Mouse (Mus musculus) kidney, embryonic 14.5 days (tissue): Measurements from ENCODE around the gene Gm45713. TPM values are rescaled to one million over a fixed set of nuclear protein-coding genes. Genes with fewer than 3 reads are reported as not detected.
A peak's percentile ranks its signal among the peaks of the same experiment; 100 is the strongest.

Source experiments
- ATAC-seq: fragments of 200-750 bp; cut with Nextera tagmentation; 2 replicates; pipeline ENCODE4 v1.8.0; 2017; ENCODE audit warnings: moderate number of reproducible peaks, mild to moderate bottlenecking, moderate TSS enrichment, moderate library complexity; ENCODE audit not compliant: low FRiP score, low TSS enrichment
- H3K27ac ChIP-seq: fragments of 300-500 bp; sonication (generic); 2 replicates; pipeline ENCODE4 v1.5.1; 2014; ENCODE audit warnings: low read depth, mild to moderate bottlenecking, low read length, moderate library complexity, mixed read lengths
- H3K27me3 ChIP-seq: fragments of 300-500 bp; sonication (generic); 2 replicates; pipeline ENCODE4 v1.6.1; 2014; ENCODE audit warnings: mild to moderate bottlenecking, low read length; ENCODE audit not compliant: control insufficient read depth, insufficient read depth
- H3K36me3 ChIP-seq: fragments of 300-500 bp; sonication (generic); 2 replicates; pipeline ENCODE4 v1.6.1; 2014; ENCODE audit warnings: low read length, mixed read lengths; ENCODE audit not compliant: control insufficient read depth, insufficient read depth
- H3K4me1 ChIP-seq: fragments of 300-500 bp; sonication (generic); 2 replicates; pipeline ENCODE4 v1.6.1; 2014; ENCODE audit warnings: low read length, mixed read lengths; ENCODE audit not compliant: control insufficient read depth, insufficient read depth
- H3K4me2 ChIP-seq: fragments of 300-500 bp; sonication (generic); replicated peaks from 2 replicates; pipeline ENCODE4 v1.6.1; 2014; ENCODE audit warnings: low read depth, mild to moderate bottlenecking, low read length
- H3K4me3 ChIP-seq: fragments of 300-500 bp; sonication (generic); 2 replicates; pipeline ENCODE4 v1.5.1; 2014; ENCODE audit warnings: mild to moderate bottlenecking, low read length
- H3K9ac ChIP-seq: fragments of 300-500 bp; sonication (generic); 2 replicates; pipeline ENCODE4 v1.6.1; 2014; ENCODE audit warnings: low read depth, mild to moderate bottlenecking, low read length, moderate library complexity
- H3K9me3 ChIP-seq: fragments of 300-500 bp; sonication (generic); 2 replicates; pipeline ENCODE4 v1.6.1; 2016; ENCODE audit warnings: low read length; ENCODE audit not compliant: control insufficient read depth
- WGBS: fragments of 180-500 bp; shearing (Covaris S2); extraction: QIAGEN DNeasy Blood & Tissue Kit; methylation state at CpG from one replicate; pipeline ENCODE4 v1.1.7; 2014; 5-methylcytosine and 5-hydroxymethylcytosine counted together
- polyA plus RNA-seq: library from polyadenylated mRNA; unstranded; fragments of >200 nt; fragmentation: Nextera tagmentation; extraction: Ambion mirVana; gene quantifications from 2 replicates; pipeline ENCODE4 v1.2.1, GENCODE M21; 2014

The Gm45713 gene
- polyA plus RNA-seq, 1 experiment from 2014 or later: 0.19 TPM

DNA sequence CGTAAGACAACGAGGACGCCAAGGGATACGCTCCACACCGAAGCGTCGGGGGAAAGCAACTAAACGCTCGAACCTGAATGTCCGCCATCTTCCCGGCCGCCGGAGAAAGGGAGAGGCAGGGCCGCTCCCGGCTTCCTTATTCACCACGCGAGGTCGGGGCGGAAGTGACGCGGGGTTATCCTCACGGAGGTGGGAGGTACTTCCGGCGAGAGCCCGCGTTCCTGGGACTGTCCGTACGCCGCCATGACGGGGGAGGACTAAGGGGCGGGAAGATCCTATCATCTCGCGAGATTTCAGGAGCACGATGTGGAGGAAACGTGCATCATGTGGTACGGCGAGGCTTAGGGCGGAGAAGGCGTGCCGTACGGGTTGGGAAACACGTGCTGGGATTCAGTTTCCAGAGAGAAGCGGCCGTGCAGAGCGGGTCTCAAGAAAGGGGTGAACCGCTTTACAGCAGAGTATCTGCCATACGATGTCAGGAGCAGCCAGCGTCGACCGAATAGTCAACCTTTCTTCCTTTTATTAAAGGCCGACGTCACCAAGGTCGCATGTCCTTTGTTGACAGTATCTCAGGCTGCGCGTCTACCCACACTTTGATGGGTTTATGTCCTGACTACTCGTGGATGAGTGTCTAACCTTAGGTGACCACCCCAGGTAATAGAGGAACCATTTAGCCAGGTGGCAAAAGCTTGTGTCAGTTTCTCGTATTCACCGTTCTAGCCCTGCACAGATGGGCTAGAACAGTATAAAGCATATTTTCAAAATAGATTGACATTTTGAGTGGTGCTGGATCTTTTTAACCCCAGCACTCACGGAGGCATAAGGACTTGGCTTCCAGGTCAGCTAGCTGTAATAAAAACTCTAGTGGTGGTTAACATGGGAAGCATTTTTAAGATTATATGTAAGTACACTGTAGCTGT, 11.5 kb downstream of the Gm45713 start, which contains the start of gene Rps11:
Gene Rps11, minus strand, starts transcription at position 216 of the 920 bp plus-strand sequence.
- no peaks in the 10 kb centered on the region for H3K9me3 ChIP-seq
- ATAC-seq: peak; percentile 81
- H3K4me3 ChIP-seq: peak within 1 kb of the TSS; percentile 99
- H3K27ac ChIP-seq: peak within 1 kb of the TSS; percentile 90
- H3K4me2 ChIP-seq: peak within 1 kb of the TSS; percentile 65
- H3K36me3 ChIP-seq: peaks cover 65% of the 10 kb centered on the region
- H3K4me1 ChIP-seq: peaks cover 32% of the 10 kb centered on the region
- under 1% methylated on average over 59 of the region's 59 CpGs for WGBS
- no peaks in the 10 kb centered on the region for H3K27me3 ChIP-seq
- peak within 1 kb of the TSS; percentile 99 for H3K9ac ChIP-seq

DNA sequence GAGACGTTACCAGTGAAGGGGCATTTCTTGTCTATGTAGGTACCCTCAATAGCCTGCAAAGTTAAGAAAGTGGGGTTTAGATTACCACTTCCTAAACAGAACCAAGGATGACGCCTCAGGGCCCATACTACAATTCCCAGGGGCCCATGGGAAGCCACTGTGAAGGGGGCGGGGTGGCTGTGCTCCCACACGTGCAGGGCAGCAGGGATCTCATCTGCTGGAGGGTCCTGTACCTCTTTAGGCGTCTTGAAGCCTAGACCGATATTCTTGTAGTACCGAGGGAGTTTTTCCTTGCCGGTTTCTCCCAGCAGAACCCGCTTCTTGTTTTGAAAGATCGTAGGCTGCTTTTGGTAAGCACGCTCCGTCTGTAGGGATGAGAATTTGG, 12.9 kb downstream of the Gm45713 start:
- peak overlapping the region; percentile 90 for H3K27ac ChIP-seq
- peak overlapping the region; percentile 99 for H3K9ac ChIP-seq
- H3K4me2 ChIP-seq: peak overlapping the region; percentile 65
- no peaks in the 10 kb centered on the region for H3K27me3 ChIP-seq
- no peak for ATAC-seq
- 21% methylated on average over 12 of the region's 12 CpGs for WGBS
- H3K9me3 ChIP-seq: no peaks in the 10 kb centered on the region
- peaks cover 67% of the 10 kb centered on the region for H3K36me3 ChIP-seq
- peak overlapping the region; percentile 99 for H3K4me3 ChIP-seq
- H3K4me1 ChIP-seq: peaks cover 30% of the 10 kb centered on the region

DNA sequence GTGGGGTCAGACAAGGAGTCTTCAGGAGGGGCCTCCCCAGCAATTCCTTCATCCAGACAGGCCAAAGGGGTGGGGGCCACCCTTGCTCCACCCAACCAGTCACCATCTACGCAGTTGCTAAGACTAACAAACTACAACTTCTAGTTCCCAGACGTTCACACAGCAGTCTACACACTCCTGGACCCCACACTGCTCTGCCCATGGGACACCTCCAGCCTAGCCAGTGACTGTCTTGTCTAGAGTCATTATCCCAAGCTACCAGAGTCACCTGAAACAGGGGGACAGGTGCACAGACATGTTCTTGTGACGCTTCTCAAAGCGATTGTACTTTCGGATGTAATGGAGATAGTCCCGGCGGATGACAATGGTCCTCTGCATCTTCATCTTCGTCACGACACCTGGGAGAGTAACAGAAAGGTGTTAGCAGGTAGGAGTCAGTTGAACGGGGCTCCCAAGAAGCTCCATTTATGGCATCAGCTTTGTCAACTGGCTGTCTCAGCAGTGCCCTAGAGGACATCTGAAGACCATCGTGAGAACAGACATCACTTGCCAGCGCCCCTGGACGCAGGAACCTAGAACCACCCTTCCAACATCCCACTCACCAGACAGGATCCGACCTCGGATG, 13.4 kb downstream of the Gm45713 start:
- H3K27ac ChIP-seq: no peak overlapping the region
- no peak for ATAC-seq
- H3K9ac ChIP-seq: peak overlapping the region; percentile 99
- peaks cover 69% of the 10 kb centered on the region for H3K36me3 ChIP-seq
- H3K27me3 ChIP-seq: no peaks in the 10 kb centered on the region
- peak overlapping the region; percentile 99 for H3K4me3 ChIP-seq
- no peaks in the 10 kb centered on the region for H3K9me3 ChIP-seq
- H3K4me2 ChIP-seq: peak overlapping the region; percentile 65
- peaks cover 30% of the 10 kb centered on the region for H3K4me1 ChIP-seq
- WGBS: 83% methylated on average over 15 of the region's 15 CpGs

DNA sequence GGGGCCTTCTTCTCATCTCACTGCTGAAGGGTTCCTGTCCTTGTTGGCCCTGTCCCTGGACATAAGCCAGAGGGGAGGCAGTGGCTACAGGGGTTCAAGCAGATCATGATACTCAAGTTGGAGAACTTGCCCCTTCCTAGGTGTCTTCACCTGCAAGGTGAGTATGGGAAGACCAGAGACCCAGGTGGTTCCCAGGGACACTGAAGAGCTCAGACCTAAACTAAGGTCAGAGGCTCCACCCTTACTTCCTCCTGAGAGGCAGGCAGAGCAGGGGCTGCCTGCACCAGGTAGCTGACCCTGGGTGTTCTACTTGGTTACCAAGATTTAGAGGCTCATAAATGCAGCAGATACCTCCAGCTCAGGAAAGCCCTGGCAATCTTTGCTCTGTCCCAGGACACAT, 14.1 kb downstream of the Gm45713 start:
- H3K9me3 ChIP-seq: no peaks in the 10 kb centered on the region
- no peaks in the 10 kb centered on the region for H3K27me3 ChIP-seq
- no peak for ATAC-seq
- no peak overlapping the region for H3K4me2 ChIP-seq
- H3K27ac ChIP-seq: no peak overlapping the region; the same call in 1 of the 2 replicates
- H3K4me3 ChIP-seq: no peak overlapping the region
- H3K4me1 ChIP-seq: peaks cover 27% of the 10 kb centered on the region
- peak overlapping the region; percentile 99; the same call in 1 of the 2 replicates for H3K9ac ChIP-seq
- H3K36me3 ChIP-seq: peaks cover 62% of the 10 kb centered on the region

DNA sequence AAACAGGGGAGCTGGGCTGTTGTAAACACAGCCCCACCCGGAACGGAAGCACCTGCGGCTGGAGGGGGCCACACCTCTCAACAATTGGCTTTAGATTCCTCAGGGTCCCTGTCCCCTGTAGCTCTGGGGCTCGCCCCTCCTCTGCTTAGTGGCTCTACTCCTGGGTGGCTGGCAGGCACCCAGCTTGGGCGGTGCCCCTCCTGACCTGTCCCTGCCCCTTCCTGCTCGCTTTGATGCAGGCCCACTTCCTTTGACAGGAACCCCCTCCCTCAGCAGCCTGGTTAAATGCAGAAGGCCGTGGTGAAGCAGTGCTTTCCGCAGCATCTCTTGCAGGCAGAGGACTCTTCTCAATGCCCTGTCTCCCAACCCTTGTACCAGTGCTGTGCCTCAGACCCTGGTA, 14.6 kb downstream of the Gm45713 start:
- Histone ChIP-seq H3K4me2 (no peak overlapping the region), H3K27ac (no peak overlapping the region; the same call in 1 of the 2 replicates), H3K9me3 (no peaks in the 10 kb centered on the region), H3K4me1 (peaks cover 21% of the 10 kb centered on the region), H3K36me3 (peaks cover 57% of the 10 kb centered on the region), H3K9ac (no peak overlapping the region; the same call in 1 of the 2 replicates), H3K4me3 (no peak overlapping the region), H3K27me3 (no peaks in the 10 kb centered on the region)
- 57% methylated on average over 8 of the region's 8 CpGs for WGBS
- ATAC-seq: no peak

DNA sequence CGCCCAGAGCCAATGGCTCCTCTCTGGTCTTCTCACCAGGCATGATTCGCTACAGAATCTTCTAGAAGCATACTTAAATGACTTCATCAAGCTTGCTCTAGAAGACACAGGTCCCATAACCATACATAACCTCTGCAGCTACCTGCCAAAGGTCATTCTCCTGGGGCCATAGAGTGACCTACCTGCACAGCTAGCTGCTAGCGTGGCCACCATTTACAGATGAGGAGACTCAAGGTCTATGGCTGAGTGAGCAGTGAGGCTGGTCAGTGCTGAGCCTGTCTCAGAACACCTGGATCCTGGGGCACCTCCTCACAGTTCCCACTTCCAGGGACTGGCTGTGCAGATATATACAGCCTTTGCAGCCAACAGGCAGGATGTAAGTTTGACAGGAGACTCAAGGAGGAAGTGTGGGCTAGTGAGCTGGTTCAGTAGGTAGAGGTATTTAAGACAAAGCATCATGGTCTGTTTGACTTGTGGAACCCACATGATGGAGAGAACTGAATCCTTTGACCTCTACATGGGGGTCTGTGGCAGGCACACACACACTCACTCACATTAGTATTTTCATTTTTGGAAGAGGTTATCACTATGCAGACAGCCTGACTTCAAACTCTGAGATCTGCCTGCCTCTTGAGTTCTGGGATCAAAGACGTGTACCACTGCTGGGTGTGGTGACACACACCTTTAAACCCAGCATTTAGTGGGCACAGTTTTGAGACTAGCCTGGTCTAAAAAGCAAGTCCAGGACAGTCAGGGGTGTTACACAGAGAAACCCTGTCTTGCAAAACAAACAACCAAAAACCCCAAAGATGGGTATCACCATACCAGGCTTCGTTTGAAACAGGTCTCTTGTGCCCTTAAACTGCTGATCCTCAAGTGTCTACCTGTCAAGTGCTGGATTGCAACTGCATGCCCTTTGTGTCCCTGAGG, 16.0 kb downstream of the Gm45713 start:
- no peak overlapping the region for H3K4me2 ChIP-seq
- peaks cover 15% of the 10 kb centered on the region for H3K4me1 ChIP-seq
- no peak overlapping the region for H3K9ac ChIP-seq
- H3K27ac ChIP-seq: no peak overlapping the region
- H3K27me3 ChIP-seq: no peaks in the 10 kb centered on the region
- H3K36me3 ChIP-seq: peaks cover 43% of the 10 kb centered on the region
- H3K9me3 ChIP-seq: no peaks in the 10 kb centered on the region
- H3K4me3 ChIP-seq: no peak overlapping the region
- WGBS: 86% methylated on average over 5 of the region's 5 CpGs
- no peak for ATAC-seq

DNA sequence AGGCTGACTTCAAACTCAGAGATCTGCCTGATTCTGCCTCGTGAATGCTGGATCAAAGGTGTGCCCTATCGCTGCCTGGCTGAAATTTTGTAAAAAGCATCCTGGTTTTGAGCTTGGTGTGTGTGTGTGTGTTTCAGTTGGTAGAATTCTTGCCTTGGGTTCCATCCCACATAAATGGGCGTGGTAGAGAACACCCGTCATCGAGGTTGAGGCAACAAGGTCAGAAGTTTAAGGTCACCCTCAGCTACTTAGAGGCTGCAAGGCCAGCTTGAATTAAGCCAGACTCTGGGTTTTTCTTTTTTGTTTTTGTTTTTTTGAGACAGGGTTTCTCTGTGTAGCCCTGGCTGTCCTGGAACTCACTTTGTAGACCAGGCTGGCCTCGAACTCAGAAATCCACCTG, 17.7 kb downstream of the Gm45713 start:
- Histone ChIP-seq H3K9me3 (no peaks in the 10 kb centered on the region), H3K4me3 (no peak overlapping the region), H3K4me1 (peaks cover 15% of the 10 kb centered on the region), H3K4me2 (no peak overlapping the region), H3K27ac (peak overlapping the region; percentile 37; the same call in 1 of the 2 replicates), H3K27me3 (no peaks in the 10 kb centered on the region), H3K36me3 (peaks cover 42% of the 10 kb centered on the region), H3K9ac (no peak overlapping the region)
- ATAC-seq: no peak
- 81% methylated on average over 6 of the region's 6 CpGs for WGBS

DNA sequence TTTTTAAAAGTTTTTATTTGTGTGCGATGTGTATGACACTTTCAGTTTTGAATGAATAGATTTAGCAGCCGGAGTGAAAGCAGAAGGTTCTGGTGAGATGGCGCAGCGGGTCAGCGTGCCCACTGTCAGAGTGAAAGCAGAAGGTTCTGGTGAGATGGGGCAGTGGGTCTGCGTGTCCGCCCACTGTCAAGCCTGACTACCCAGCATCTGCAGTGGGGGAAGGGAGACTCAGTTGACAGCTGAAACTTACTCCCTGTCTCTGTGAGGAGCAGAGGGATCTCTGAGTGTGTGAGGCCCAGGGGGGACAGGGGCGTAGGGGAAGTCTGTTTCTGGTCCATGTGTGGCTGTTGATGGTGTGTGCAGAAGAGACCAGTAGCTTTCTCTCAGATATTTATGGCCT, 18.5 kb downstream of the Gm45713 start:
- ATAC-seq: 0 out of 2 replicates have a peak, but pooled peaks have one; percentile 11
- Histone ChIP-seq H3K27ac (peak overlapping the region; percentile 37; the same call in 1 of the 2 replicates), H3K9ac (no peak overlapping the region), H3K4me2 (no peak overlapping the region), H3K27me3 (no peaks in the 10 kb centered on the region), H3K9me3 (no peaks in the 10 kb centered on the region), H3K4me1 (peaks cover 7% of the 10 kb centered on the region; the same call in 1 of the 2 replicates), H3K36me3 (peaks cover 35% of the 10 kb centered on the region), H3K4me3 (no peak overlapping the region)
- 62% methylated on average over 8 of the region's 8 CpGs for WGBS
